Mouse (Mus musculus) liver, embryonic 14.5 days (tissue): ENCODE results near the gene Med22.
"Not testable (repeated sequence)": the region's sequence is repeated elsewhere in the genome, so short reads cannot be mapped to it uniquely, and the experiment has no call there.

Source experiments
- CTCF ChIP-seq: IDR thresholded peaks from 2 replicates; pipeline ENCODE4 v1.5.1; 2016; ENCODE audit warnings: antibody characterized with exemption, low read depth, control low read depth
- EP300 ChIP-seq: IDR thresholded peaks from 2 replicates; pipeline ENCODE4 v1.6.1; 2016; ENCODE audit warnings: antibody characterized with exemption, low read depth

DNA sequence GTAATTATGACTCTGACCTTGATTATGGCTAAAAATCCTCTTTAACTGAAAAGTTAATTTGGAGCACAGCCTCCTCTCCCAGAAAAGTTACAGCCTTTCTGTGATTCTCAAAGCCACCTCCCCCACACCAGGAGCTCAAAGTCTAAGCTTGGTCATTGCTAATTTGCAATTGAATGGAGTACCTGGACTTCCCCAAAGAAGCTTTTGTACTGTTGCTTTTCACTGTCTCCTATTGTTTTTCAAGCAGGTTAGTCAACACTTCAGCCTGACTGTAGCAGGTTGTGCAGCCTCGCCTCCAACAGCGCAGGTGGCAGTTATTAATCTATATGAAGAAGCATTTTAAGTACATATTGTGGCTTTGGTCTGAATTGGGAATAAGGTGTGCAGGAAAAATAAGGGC is 24.9 kb downstream of the Med22 start:
- not testable (repeated sequence) for TF ChIP-seq CTCF, EP300
